Mouse (Mus musculus): Measurements from ENCODE around the gene Sstr3. TPM values are rescaled to one million over a fixed set of nuclear protein-coding genes. Genes with fewer than 3 reads are reported as not detected.
A peak's percentile ranks its signal among the peaks of the same experiment; 100 is the strongest.

Sstr3 gene
- total RNA-seq, 2 experiments from 2014 or later, result not detected

- DNase-seq, result peak; percentile 79
Measured at GRCm38 (mm10) chr15:78530671-78531450, 13.6 kb downstream of the Sstr3 start, which contains the start of gene C1qtnf6. TSS of gene C1qtnf6 (minus strand) at chr15:78531416.

GRCm38 (mm10) chr15:78530141-78530540 is 14.3 kb downstream of the Sstr3 start:
- no peak for DNase-seq

- DNase-seq, result peak; percentile 72
Measured at GRCm38 (mm10) chr15:78529428-78529990, 15.0 kb downstream of the Sstr3 start.

GRCm38 (mm10) chr15:78528726-78529411 is 15.6 kb downstream of the Sstr3 start:
- no peak for DNase-seq

GRCm38 (mm10) chr15:78527973-78528372 is 16.5 kb downstream of the Sstr3 start:
- peak; percentile 54 for DNase-seq

GRCm38 (mm10) chr15:78524163-78524562 is 20.3 kb downstream of the Sstr3 start:
- no peak for DNase-seq

- DNase-seq, result no peak
Measured at GRCm38 (mm10) chr15:78521892-78522291, 22.6 kb downstream of the Sstr3 start.

GRCm38 (mm10) chr15:78521331-78521730 is 23.2 kb downstream of the Sstr3 start:
- DNase-seq, result peak; percentile 67

GRCm38 (mm10) chr15:78520112-78520715 is 24.3 kb downstream of the Sstr3 start:
- peak; percentile 75 for DNase-seq

- no peak for DNase-seq
Measured at GRCm38 (mm10) chr15:78518221-78518620, 26.3 kb downstream of the Sstr3 start.

- no peak for DNase-seq
Measured at GRCm38 (mm10) chr15:78515759-78516158, 28.7 kb downstream of the Sstr3 start.

- peak; percentile 43 for DNase-seq
Measured at GRCm38 (mm10) chr15:78514393-78515146, 29.9 kb downstream of the Sstr3 start.

- no peak for DNase-seq
Measured at GRCm38 (mm10) chr15:78513019-78513418, 31.5 kb downstream of the Sstr3 start.

- DNase-seq, result no peak
Measured at GRCm38 (mm10) chr15:78511951-78512350, 32.5 kb downstream of the Sstr3 start.

GRCm38 (mm10) chr15:78510736-78511135 is 33.7 kb downstream of the Sstr3 start:
- DNase-seq, result no peak

GRCm38 (mm10) chr15:78510121-78510576 is 34.3 kb downstream of the Sstr3 start:
- no peak for DNase-seq

- DNase-seq, result no peak
Measured at GRCm38 (mm10) chr15:78509297-78509899, 35.1 kb downstream of the Sstr3 start.

GRCm38 (mm10) chr15:78508443-78508842 is 36.0 kb downstream of the Sstr3 start:
- DNase-seq, result no peak

GRCm38 (mm10) chr15:78505541-78505940 is 38.9 kb downstream of the Sstr3 start:
- no peak for DNase-seq

GRCm38 (mm10) chr15:78504816-78505215 is 39.7 kb downstream of the Sstr3 start:
- no peak for DNase-seq

GRCm38 (mm10) chr15:78504013-78504412 is 40.5 kb downstream of the Sstr3 start:
- DNase-seq, result no peak
